Mouse (Mus musculus): ENCODE data around the gene Rrp8. TPM values are rescaled to one million over a fixed set of nuclear protein-coding genes. Genes with fewer than 3 reads are reported as not detected.
"Not testable (repeated sequence)": the region's sequence is repeated elsewhere in the genome, so short reads cannot be mapped to it uniquely, and the experiment has no call there.

Rrp8 gene
- total RNA-seq, 2 experiments from 2014 or later = 10.1 to 11.2 TPM

DNA sequence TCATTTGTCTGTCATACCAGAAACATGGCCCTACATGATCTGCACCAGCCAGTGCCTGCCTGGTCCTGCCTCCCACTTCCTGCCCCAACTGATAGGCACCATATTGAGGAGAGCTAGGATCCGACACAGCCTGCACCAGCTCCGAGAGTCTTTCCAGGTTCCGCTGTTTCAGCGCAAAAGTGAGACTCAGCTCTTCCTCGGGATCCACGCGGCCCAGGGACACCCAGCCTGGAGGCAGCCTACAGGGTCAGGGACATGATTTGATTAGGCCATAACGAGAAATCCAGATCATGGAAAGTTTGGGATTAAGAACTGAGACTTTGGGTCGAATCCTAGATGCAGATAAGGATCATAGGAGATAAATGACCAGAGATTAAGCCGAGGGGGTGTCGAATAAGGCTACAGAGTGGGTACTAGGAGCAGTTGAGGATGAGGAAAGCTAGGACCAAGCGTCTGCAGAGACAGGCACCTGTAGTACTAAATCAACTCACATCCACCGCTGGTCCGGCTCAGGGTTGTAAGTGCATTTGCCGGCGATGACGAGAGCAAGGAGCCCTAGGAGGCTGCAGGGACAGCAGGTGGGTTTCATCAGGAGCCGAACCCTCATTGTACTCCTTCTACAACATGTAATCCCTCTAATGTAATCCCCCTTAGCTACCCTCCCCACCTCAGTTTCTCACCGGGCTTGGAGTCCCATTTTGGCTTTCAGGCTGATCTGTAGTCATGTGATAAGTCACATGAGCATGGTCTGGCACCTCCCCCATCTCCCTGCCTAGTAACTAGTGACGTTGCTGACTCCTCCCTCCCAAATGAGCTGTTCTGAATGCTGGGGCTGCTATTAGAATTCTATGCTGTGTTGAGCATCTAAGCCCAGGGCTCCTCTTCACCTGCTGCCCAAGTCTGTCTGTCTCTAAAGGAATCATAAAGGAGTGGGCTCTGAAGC lies 14.6 kb upstream of the Rrp8 start, which contains the start of gene Tpp1:
Gene Tpp1, minus strand, starts transcription at position 745 of the 943 bp plus-strand sequence.
- DNase-seq = peak; percentile 86 to 88
- intact Hi-C loops (cut with DNase I) = no loop called here

DNA sequence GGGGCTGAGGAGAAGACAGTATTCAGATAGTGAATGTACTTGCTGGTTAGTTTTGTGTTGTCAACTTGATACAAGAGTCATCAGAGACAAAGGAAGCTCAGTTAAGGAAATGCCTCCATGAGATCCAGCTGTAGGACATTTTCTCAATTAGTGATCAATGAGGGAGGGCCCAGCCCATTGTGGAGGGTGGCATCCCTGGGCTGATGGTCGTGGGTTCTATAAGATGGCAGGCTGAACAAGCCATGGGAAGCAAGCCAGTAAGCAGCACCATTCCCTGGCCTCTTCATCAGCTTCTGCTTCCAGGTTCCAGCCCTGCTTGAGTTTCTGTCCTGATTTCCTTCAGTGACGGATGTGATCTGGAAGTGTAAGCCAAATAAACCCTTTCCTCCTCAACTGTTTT lies 10.6 kb upstream of the Rrp8 start:
- no peak for DNase-seq
- intact Hi-C loops (cut with DNase I) = no loop called here

DNA sequence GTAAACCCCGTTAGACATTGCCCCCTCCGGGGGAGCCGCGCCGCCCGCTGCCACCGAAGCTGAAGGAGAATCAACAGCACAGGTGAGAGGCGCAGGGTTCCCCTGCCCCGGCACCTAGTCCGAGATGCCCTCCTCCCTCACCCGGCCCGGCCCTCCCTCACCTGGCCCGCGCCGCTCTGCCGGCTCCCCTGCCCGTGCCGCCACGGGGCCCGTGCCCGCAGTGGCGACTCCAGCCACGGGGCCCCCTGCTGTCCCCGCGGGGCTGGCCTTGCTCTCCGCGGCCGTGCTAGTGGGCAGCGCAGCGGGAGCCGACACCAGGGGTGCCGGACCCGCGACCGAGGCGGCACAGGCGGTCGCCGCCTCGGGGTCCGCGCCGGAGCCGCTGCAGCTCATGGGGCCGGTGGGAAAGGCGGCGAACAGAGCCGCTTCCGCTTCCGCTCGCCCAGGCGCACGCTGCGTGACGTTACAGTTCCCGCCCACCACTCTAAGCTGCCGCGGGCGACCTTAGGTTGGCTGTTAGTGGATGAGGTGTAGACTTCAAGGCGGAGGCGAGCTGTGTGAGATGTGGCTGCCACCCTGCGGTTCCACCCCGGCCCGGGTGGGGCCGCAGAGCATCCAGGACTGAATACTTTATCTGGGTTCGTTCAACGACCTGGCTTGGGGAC lies 6.9 kb upstream of the Rrp8 start, which contains the start of gene Taf10:
Gene Taf10, minus strand, starts transcription at position 436 of the 665 bp plus-strand sequence.
- peak; percentile 83 to 86 for DNase-seq
- intact Hi-C loops (cut with DNase I) = no loop called here

DNA sequence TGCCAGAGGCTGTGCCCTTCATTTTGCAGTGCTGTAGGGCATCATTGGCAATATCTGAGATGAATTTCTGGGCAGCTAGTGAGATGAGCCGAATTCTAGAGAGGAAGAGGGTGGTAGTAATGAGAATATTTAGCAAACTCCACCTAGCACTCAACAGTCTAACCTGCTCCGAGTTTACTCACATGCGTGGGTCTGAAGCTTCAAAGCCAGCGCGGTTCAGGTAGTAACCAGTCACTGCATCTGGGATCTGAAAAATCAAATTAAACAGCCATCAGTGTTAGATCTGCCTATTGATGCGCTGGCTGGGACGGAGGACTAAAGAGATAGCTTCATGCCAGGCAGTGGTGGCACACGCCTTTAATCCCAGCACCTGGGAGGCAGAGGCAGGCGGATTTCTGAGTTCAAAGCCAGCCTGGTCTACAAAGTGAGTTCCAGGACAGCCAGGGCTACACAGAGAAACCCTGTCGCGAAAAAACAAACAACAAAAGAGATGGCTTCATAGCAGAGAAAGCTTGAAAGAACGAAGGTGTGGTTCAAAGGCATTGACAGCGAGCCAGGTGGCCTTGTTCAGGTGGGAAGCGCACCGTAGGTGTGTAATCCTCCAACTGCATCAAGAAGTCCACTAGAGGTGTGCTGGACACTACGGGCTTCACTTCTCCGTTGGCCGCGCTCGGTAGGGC lies 6.2 kb upstream of the Rrp8 start:
- DNase-seq; intact Hi-C loops (cut with DNase I): not testable (repeated sequence)

DNA sequence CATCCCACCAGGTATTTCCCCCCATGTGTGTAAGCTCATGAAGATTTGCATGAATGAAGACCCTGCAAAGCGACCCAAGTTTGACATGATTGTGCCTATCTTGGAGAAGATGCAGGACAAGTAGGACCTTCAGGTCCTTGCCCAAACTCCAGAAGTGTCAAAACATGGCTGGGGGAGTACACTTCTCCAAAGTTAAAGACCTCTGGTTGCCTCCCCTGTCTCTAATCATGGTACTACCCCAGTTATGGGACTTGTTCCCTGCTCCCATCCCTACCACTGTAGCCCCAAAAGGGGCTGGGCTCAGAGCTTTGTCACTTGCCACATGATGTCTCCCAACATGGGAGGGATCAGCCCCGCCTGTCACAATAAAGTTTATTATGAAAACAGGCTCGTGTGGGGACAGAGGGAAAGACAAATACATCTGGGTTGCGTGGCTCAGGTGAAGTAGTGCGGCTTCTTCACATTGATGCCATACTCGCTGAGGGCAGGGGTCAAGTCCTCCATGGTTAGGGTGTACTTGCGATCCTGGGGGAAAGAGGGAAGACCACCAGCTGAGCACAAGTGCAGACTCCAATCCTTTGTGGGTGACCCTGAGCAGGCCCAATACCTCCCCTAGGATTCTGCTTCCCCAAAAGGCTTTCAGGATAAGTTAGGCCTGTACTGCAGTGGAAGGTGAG lies 5.5 kb upstream of the Rrp8 start:
- DNase-seq; intact Hi-C loops (cut with DNase I): not testable (repeated sequence)

DNA sequence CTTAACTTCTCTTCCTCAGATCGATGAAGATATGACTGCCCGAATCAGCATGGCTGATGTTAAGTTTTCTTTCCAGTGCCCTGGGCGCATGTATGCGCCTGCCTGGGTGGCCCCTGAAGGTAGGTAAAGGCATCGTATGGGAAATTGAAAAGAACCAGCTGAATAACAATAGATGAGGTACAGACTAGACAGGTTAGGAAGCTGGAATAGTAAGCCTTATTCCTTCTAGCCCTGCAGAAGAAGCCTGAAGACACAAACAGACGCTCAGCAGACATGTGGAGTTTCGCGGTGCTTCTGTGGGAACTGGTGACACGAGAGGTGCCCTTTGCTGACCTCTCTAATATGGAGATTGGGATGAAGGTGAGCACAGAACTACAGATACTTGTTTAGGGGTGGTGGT lies 4.8 kb upstream of the Rrp8 start:
- intact Hi-C loops (cut with DNase I) = no loop called here

DNA sequence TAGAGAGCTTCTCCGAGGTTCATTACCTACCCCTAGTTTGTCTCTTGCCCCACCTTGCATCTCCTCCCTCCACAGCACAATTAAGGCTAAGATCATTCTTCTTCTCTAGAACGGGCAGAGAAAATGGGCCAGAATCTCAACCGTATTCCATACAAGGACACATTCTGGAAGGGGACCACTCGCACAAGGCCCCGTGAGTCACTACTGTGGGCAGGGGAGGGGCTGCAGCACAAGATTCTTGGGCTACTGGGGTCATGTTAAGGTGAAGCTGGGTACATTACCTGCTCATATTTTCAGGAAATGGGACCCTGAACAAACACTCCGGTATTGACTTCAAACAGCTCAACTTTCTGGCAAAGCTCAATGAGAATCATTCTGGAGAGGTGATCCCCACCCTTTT lies 3.7 kb upstream of the Rrp8 start:
- intact Hi-C loops (cut with DNase I) = no loop called here
- no peak for DNase-seq

More for the DNA sequence above, 4.8 kb upstream of the Rrp8 start:
- DNase-seq = no peak

DNA sequence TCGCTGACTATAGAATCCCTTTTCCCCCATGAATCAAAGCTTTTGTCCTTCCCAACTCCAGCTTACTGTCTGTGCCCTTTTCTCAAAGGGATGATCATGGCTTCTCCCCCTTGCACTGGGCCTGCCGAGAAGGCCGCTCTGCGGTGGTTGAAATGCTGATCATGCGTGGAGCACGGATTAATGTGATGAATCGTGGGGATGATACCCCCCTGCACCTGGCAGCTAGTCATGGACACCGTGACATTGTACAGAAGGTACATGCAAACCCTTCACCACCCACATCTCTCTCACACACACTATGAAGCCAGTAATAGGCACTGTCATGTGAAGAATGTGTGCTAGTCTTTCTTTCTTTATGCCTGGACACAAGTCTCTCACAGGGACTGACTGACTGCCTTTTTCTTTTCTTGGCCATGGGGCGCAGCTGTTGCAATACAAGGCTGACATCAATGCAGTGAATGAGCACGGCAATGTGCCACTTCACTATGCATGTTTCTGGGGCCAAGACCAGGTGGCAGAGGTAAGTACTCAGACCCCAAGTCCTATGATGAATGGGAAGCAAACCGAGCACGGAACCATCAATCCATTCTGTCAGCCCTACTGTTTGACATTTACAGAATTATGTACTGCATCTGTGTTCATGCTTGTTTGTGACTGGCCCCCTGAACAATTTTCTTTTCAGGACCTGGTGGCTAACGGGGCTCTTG lies 3.1 kb upstream of the Rrp8 start:
- intact Hi-C loops (cut with DNase I) = no loop called here
- DNase-seq = no peak

DNA sequence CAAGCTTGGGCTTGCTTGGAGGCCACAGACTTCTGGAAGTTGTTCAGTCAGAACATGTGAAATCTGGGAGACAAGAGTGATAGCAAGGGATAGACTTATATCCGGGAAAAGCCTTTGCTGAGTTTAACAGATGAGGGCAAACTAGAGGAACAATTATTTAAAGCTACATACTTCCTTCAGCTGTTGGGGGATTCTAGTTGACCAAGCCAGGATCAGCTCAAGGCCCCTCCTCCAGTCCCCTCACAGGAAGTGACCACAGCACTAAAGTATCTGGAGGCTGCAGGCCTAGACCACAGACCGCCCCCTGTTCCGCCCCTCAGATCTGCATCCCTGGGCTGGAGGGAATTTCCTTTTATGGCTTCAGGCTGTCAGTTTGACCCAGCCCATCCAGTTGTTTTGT lies 1.8 kb upstream of the Rrp8 start:
- intact Hi-C loops (cut with DNase I) = no loop called here
- peak; percentile 69 for DNase-seq

DNA sequence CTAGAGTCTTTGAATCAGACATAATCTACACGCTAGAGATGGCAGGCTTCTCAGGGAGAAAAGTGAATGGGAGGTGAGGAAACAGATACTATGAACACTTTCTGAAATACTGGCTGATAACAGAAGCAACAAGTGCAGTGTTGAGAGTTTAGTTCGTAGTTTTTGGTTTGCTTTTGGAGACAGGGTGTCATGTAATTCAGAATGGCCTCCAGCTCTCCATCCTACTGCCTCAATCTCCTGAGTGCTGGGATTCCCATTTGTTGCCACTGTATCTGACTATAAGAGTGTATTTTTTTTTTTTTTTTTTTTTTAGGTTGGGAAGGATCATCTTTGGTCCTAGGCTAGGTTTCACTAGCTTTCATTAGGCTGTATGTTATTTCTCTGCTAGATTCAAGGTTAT lies 1.1 kb upstream of the Rrp8 start:
- DNase-seq = no peak
- intact Hi-C loops (cut with DNase I) = no loop called here

DNA sequence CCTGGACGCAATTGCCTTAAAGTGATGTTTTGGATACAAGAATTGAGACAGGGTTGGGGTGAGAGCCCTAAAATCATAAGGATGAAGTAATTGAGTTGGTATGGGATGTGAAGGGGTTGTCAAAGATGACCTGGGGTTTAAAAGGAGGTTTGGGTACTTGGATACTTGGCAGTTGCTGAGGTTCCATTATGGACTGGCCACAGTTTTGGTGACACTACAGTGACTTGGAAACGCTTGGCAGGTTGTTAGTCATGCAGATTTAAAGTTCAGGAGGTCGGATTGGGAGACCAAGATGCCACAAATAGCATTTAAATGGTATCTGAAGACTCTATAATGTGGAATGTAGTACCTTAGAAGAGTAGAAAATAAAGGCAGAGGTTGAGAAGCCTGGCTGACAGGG lies 463 bp upstream of the Rrp8 start:
- intact Hi-C loops (cut with DNase I) = loop anchor here (2.0 kb wide), 2 partner anchors 73 to 97 kb away; partner anchors contain the start of genes Arfip2, Gm45799, Mrpl17 and Timm10b
- no peak for DNase-seq

DNA sequence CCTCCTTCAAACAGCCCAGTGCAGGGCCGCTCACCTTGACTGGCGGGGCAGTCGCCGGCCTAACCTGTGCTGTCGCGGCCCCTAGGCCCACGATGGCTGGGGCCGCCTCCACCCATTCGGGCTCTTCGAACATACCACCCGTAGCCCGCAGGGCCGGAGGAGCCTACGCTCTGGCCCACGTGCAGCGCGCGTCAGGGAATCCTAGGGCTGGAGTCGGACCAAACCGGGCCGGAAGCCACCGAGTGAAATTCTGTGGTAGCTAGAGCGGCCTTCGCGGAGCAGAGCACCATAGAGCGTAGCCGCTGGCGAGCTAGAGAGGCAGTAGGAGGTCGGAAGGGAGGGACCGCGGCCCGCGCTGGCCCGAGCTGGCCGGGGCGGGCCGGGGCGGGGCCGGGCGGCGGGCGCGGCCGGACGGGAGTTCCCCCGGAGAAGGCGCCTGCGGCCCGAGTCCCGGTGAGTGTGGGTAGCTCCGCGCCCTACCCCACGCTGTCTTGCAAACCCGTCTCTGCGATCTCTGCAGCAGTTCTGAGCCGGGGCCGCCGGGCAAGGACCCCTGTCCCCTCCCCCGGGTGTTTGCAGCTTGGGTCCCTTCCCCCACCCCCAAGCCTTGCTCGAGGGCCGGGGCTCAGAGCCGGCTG lies 802 bp downstream of the Rrp8 start, which contains the start of gene Ilk:
Gene Ilk, plus strand, starts transcription at position 329 of the 638 bp plus-strand sequence.
- intact Hi-C loops (cut with DNase I) = loop anchor here (2.0 kb wide), 2 partner anchors 74 to 96 kb away; partner anchors contain the start of genes Arfip2, Gm45799, Mrpl17 and Timm10b
- DNase-seq = peak; percentile 92 to 94

DNA sequence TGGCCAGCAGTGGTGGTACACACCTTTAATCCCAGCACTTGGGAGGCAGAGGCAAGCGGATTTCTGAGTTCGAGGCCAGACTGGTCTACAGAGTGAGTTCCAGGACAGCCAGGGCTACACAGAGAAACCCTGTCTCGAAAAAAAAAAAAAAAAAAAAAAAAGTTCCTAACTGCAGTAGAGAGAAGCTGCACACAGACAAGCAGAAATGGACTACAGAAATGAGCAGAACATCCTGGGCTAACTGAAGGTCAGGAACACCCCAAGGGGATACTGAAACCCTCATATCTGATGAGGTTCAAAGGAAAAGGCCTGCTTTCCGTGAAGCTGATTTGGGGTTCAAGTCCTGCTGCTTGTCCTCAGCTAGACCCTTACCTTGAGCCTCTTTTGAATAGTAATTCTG lies 1.7 kb downstream of the Rrp8 start:
- DNase-seq; intact Hi-C loops (cut with DNase I): not testable (repeated sequence)

DNA sequence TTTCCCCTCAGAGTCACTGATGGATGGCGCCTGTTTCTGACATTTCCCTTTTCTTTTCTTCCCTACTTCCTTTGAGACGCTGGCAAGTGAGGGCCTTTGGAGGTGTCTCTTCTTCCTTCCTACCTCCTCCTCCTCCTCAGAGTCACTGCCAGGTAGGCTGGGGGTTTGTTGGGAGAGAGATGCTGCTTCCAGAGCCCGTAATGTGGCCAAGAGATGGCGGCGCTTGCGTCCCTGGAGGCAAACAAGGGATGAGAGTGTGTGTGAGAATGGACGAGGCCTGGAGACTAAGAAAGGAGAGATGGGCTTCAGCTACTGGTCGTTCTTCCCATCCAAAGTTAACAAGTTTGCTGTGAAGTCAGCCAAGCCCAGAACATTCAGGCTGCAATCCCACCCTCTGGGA lies 2.4 kb downstream of the Rrp8 start:
- intact Hi-C loops (cut with DNase I) = loop anchor here (5.0 kb wide), 1 partner anchor 183 kb away; the partner anchor contains the start of gene Smpd1
- DNase-seq = no peak

DNA sequence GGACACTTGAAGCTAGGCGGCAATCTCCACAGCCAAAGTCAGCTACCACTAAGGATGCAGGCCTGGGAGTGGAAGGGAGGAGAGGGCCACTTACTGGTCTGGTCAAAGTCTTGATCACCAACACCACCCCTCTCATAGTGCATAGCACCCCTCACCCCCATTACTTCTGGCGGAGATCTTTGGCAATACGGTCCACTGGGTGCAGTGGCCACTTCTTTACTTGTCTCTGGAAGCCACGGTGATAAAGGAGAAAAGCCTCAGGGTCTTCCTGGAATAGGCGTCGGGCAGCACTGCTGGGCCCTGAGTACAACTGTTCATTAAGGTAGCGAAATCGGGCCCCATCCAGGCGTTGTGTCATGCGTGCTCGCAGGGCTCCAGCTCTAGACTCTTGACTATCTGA lies 3.3 kb downstream of the Rrp8 start:
- intact Hi-C loops (cut with DNase I) = loop anchor here (5.0 kb wide), 1 partner anchor 182 kb away; the partner anchor contains the start of gene Smpd1
- no peak for DNase-seq

DNA sequence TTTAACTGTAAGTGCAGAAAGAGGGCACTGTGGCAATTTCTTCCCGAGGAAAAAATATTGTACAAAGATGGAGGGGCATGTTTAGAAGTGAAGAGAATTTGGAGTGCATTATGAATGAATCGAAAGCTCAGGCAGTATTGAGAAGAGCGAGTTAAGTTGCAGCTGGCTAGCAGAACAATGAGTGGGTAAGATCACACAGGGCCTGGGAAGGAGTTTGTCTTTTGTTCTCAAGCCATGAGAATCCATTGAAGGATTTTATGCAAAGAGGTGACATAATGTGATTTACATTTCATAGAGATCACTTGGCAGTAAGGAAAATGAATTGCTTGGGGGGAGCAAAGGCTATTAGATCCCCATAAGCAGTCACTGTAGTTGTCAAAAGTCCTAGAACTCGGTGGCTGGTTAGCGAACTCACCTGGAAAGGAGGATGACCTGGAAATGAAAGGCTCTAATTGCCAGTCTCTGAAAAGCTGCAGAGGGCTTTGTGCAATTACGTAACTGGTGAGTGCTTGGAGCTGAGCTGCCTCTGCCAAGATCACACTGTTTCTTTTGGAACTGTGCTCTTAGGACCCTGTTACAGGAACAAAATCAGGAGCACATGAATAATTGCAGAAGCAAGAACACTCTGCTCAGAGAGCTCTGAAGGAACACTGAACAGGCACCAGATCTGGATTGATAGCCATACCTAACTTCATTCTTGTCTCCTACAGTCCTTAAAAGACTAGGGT lies 8.3 kb downstream of the Rrp8 start:
- no peak for DNase-seq
- intact Hi-C loops (cut with DNase I) = no loop called here

DNA sequence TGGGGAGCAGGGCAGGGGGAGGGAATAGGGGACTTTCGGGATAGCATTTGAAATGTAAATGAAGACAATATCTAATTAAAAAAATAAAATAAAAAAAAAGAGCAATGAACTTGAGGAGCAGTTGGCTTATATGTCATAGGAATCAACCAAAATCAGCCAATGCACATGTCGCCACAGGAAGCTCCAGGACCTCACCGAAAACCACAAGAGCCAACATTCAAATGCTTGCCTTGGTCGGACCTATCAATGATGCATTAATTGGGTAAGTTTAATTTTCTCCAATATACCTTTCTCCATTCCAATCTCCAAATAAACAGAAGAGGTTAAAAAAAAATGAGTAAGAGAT lies 10.2 kb downstream of the Rrp8 start:
- no peak for DNase-seq
- intact Hi-C loops (cut with DNase I) = loop anchor here (1.0 to 2.0 kb wide), 2 partner anchors 84 to 91 kb away; partner anchors contain the start of gene Mrpl17
